Mouse (Mus musculus) cerebellum, postnatal 10 days (tissue): ENCODE measurements around the gene Capn8.

ENCODE experiments used
- DNase-seq, 2 experiments: peaks; one replicate each; pipeline ENCODE4 v3.0.0; 2021; ENCODE audit warnings: mixed read lengths in 2 of 2

Gene Capn8

GRCm38 (mm10) chr1:182553649-182554375 lies 11.0 kb upstream of the Capn8 start:
- DNase-seq: peak; percentile 76 to 78

- no peak for DNase-seq
Observed at GRCm38 (mm10) chr1:182558271-182558670, 6.5 kb upstream of the Capn8 start.

GRCm38 (mm10) chr1:182559530-182559929 lies 5.3 kb upstream of the Capn8 start:
- DNase-seq: no peak

GRCm38 (mm10) chr1:182560390-182561098 lies 4.3 kb upstream of the Capn8 start:
- DNase-seq: peak; percentile 78 to 80

GRCm38 (mm10) chr1:182561945-182562514 lies 2.8 kb upstream of the Capn8 start:
- no peak for DNase-seq

- DNase-seq: no peak
Observed at GRCm38 (mm10) chr1:182562576-182563370, 2.0 kb upstream of the Capn8 start.

GRCm38 (mm10) chr1:182565351-182565835 lies 586 bp downstream of the Capn8 start:
- no peak for DNase-seq

- peak; percentile 40 to 51 for DNase-seq
Observed at GRCm38 (mm10) chr1:182571148-182571547, 6.3 kb downstream of the Capn8 start.

- DNase-seq: peak; percentile 80 to 82
Observed at GRCm38 (mm10) chr1:182571973-182572372, 7.2 kb downstream of the Capn8 start.

- DNase-seq: no peak
Observed at GRCm38 (mm10) chr1:182573856-182574665, 9.3 kb downstream of the Capn8 start.

GRCm38 (mm10) chr1:182574666-182575049 lies 9.9 kb downstream of the Capn8 start:
- DNase-seq: no peak

GRCm38 (mm10) chr1:182584169-182584568 lies 19.4 kb downstream of the Capn8 start:
- peak in 1 of 2 experiments; percentile 20 for DNase-seq

GRCm38 (mm10) chr1:182585162-182585840 lies 20.5 kb downstream of the Capn8 start:
- no peak for DNase-seq

GRCm38 (mm10) chr1:182587706-182588105 lies 22.9 kb downstream of the Capn8 start:
- DNase-seq: no peak

GRCm38 (mm10) chr1:182591491-182591890 lies 26.7 kb downstream of the Capn8 start:
- no peak for DNase-seq

- DNase-seq: no peak
Observed at GRCm38 (mm10) chr1:182592436-182592835, 27.6 kb downstream of the Capn8 start.

GRCm38 (mm10) chr1:182605330-182606150 lies 40.7 kb downstream of the Capn8 start:
- DNase-seq: peak; percentile 53 to 63

- peak; percentile 70 to 81 for DNase-seq
Observed at GRCm38 (mm10) chr1:182609701-182610335, 45.0 kb downstream of the Capn8 start.

GRCm38 (mm10) chr1:182615465-182615864 lies 50.7 kb downstream of the Capn8 start:
- peak; percentile 33 to 34 for DNase-seq
